Mouse (Mus musculus) thymus, postnatal 36 days (tissue): ENCODE data around the gene Prkch.
A peak's percentile ranks its signal among the peaks of the same experiment; 100 is the strongest.
"Not testable (repeated sequence)": the region's sequence is repeated elsewhere in the genome, so short reads cannot be mapped to it uniquely, and the experiment has no call there.

ENCODE experiments used
- DNase-seq, 2 experiments: peaks; one replicate each; pipeline ENCODE4 v3.0.0; 2022; ENCODE audit warnings: mixed read lengths in 2 of 2

Gene Prkch

GRCm38 (mm10) chr12:73584610-73585240 lies at the start of gene Prkch:
TSS of gene Prkch (plus strand) at chr12:73584796.
- peak; percentile 91 to 94 for DNase-seq

GRCm38 (mm10) chr12:73537499-73538138 lies 47.0 kb upstream of the Prkch start:
- DNase-seq, result peak in 1 of 2 experiments; percentile 31

GRCm38 (mm10) chr12:73538139-73538508 lies 46.5 kb upstream of the Prkch start:
- not testable (repeated sequence) for DNase-seq

- DNase-seq, result no peak
Observed at GRCm38 (mm10) chr12:73539151-73539550, 45.4 kb upstream of the Prkch start.

- no peak for DNase-seq
Observed at GRCm38 (mm10) chr12:73540402-73540801, 44.2 kb upstream of the Prkch start.

- DNase-seq, result no peak
Observed at GRCm38 (mm10) chr12:73543191-73543590, 41.4 kb upstream of the Prkch start.

GRCm38 (mm10) chr12:73544736-73545671 lies 39.6 kb upstream of the Prkch start:
- DNase-seq, result no peak

GRCm38 (mm10) chr12:73545672-73546085 lies 38.9 kb upstream of the Prkch start:
- DNase-seq, result peak; percentile 52 to 54

- DNase-seq, result peak; percentile 18 to 31
Observed at GRCm38 (mm10) chr12:73546086-73546711, 38.4 kb upstream of the Prkch start, which contains the start of gene Tmem30b. TSS of gene Tmem30b (minus strand) at chr12:73546392.

GRCm38 (mm10) chr12:73547646-73548045 lies 37.0 kb upstream of the Prkch start:
- DNase-seq, result no peak

- DNase-seq, result no peak
Observed at GRCm38 (mm10) chr12:73548259-73548658, 36.3 kb upstream of the Prkch start.

GRCm38 (mm10) chr12:73554155-73554554 lies 30.4 kb upstream of the Prkch start:
- peak; percentile 47 to 59 for DNase-seq

GRCm38 (mm10) chr12:73558525-73559195 lies 25.9 kb upstream of the Prkch start:
- DNase-seq, result no peak

GRCm38 (mm10) chr12:73560091-73560490 lies 24.5 kb upstream of the Prkch start:
- peak in 1 of 2 experiments; percentile 16 for DNase-seq

- not testable (repeated sequence) for DNase-seq
Observed at GRCm38 (mm10) chr12:73563122-73563521, 21.5 kb upstream of the Prkch start.

GRCm38 (mm10) chr12:73564176-73564575 lies 20.4 kb upstream of the Prkch start:
- no peak for DNase-seq

GRCm38 (mm10) chr12:73564795-73565619 lies 19.6 kb upstream of the Prkch start:
- DNase-seq, result peak; percentile 41 to 42

- DNase-seq, result no peak
Observed at GRCm38 (mm10) chr12:73565620-73565969, 19.0 kb upstream of the Prkch start.

GRCm38 (mm10) chr12:73574632-73575031 lies 10.0 kb upstream of the Prkch start:
- DNase-seq, result no peak

GRCm38 (mm10) chr12:73578141-73578540 lies 6.5 kb upstream of the Prkch start:
- DNase-seq, result peak in 1 of 2 experiments; percentile 35

- DNase-seq, result peak; percentile 42 to 51
Observed at GRCm38 (mm10) chr12:73580811-73581210, 3.8 kb upstream of the Prkch start.
